Mouse (Mus musculus) liver, embryonic 11.5 days (tissue): Measurements from ENCODE around the gene Dlg2. TPM values are rescaled to one million over a fixed set of nuclear protein-coding genes. Genes with fewer than 3 reads are reported as not detected.
A peak's percentile ranks its signal among the peaks of the same experiment; 100 is the strongest.

Experiments used
- ATAC-seq: fragments of 200-750 bp; cut with Nextera tagmentation; replicated peaks from 2 replicates; pipeline ENCODE4 v1.8.0; 2017; ENCODE audit warnings: moderate number of reproducible peaks, mild to moderate bottlenecking, moderate TSS enrichment, moderate library complexity; ENCODE audit not compliant: low FRiP score
- DNase-seq: peaks from one replicate; pipeline ENCODE4 v3.0.0-alpha.2; 2017; ENCODE audit warnings: low spot score
- H3K27ac ChIP-seq: fragments of 300-500 bp; sonication (generic); 2 replicates; pipeline ENCODE4 v1.5.1; 2014; ENCODE audit warnings: mild to moderate bottlenecking, low read depth, low read length, control low read depth
- H3K27me3 ChIP-seq: fragments of 300-500 bp; sonication (generic); replicated peaks from 2 replicates; pipeline ENCODE4 v1.6.1; 2014; ENCODE audit warnings: low read length, mixed read lengths; ENCODE audit not compliant: control insufficient read depth, insufficient read depth
- H3K36me3 ChIP-seq: fragments of 300-500 bp; sonication (generic); 2 replicates; pipeline ENCODE4 v1.6.1; 2014; ENCODE audit warnings: mild to moderate bottlenecking, low read length, moderate library complexity, mixed read lengths; ENCODE audit not compliant: control insufficient read depth, insufficient read depth
- H3K4me1 ChIP-seq: fragments of 300-500 bp; sonication (generic); replicated peaks from 2 replicates; pipeline ENCODE4 v1.6.1; 2014; ENCODE audit warnings: low read length, mixed read lengths; ENCODE audit not compliant: control insufficient read depth, insufficient read depth
- H3K4me2 ChIP-seq: fragments of 300-500 bp; sonication (generic); 2 replicates; pipeline ENCODE4 v1.6.1; 2014; ENCODE audit warnings: mild to moderate bottlenecking, control low read depth, moderate library complexity
- H3K4me3 ChIP-seq: fragments of 300-500 bp; sonication (generic); 2 replicates; pipeline ENCODE4 v1.5.1; 2014; ENCODE audit warnings: low read depth, low read length, control low read depth
- H3K9ac ChIP-seq: fragments of 300-500 bp; sonication (generic); 2 replicates; pipeline ENCODE4 v1.6.1; 2014; ENCODE audit warnings: low read depth, low read length, control low read depth
- H3K9me3 ChIP-seq: fragments of 300-500 bp; sonication (generic); 2 replicates; pipeline ENCODE4 v1.6.1; 2016; ENCODE audit warnings: low read length, inconsistent platforms, mixed read lengths; ENCODE audit not compliant: control insufficient read depth
- WGBS: fragments of 180-500 bp; shearing (Covaris S2); extraction: QIAGEN DNeasy Blood & Tissue Kit; methylation state at CpG from one replicate; pipeline ENCODE4 v1.1.7; 2014; 5-methylcytosine and 5-hydroxymethylcytosine counted together
- polyA plus RNA-seq: library from polyadenylated mRNA; unstranded; fragments of >200 nt; fragmentation: Nextera tagmentation; extraction: Ambion mirVana; gene quantifications from 2 replicates; pipeline ENCODE4 v1.2.1, GENCODE M21; 2014

The Dlg2 gene
- polyA plus RNA-seq, 1 experiment from 2014 or later, result 0.96 TPM

DNA sequence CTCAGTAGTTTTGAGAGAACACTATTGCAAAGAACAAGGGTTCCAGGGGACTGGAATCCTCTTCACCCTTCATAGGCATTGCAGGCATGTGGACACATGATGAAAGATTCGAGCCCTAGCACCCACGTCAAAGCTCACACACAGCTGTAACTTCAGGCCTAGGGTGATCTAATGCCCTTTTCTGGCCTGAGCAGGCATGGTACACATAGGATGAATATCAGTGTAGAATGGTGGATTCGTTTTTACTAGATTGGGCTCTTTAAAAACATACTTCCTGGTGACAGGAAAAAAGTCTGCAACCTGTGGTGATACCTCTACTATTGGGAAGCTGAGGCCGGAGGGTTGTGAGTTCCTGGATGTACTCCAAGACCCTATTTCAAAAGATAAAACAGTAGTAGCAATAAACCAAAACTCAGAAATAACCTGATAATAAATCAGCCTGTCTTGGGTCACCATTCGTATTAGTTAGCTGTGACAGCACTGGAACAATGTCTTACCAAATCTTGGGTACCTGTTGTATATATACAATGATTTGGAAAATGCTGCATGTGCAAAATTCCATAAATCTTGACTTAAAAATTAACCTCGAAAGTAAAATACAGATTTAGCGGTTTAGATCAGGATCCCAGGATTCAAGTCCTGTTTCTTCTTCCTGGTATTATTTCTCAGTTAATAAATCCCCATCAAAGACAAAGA is 20.2 kb upstream of the Dlg2 start:
- Histone ChIP-seq H3K4me2 (peak overlapping the region; percentile 88), H3K27me3 (no peaks in the 10 kb centered on the region), H3K9me3 (no peaks in the 10 kb centered on the region), H3K9ac (peak overlapping the region; percentile 79), H3K4me3 (peak overlapping the region; percentile 78), H3K36me3 (peaks cover 4% of the 10 kb centered on the region; the same call in 1 of the 2 replicates), H3K27ac (peak overlapping the region; percentile 88; the same call in 1 of the 2 replicates), H3K4me1 (peaks cover 7% of the 10 kb centered on the region)
- WGBS, result 30% methylated on average over 7 of the region's 7 CpGs
- no peak for ATAC-seq
- DNase-seq, result no peak

DNA sequence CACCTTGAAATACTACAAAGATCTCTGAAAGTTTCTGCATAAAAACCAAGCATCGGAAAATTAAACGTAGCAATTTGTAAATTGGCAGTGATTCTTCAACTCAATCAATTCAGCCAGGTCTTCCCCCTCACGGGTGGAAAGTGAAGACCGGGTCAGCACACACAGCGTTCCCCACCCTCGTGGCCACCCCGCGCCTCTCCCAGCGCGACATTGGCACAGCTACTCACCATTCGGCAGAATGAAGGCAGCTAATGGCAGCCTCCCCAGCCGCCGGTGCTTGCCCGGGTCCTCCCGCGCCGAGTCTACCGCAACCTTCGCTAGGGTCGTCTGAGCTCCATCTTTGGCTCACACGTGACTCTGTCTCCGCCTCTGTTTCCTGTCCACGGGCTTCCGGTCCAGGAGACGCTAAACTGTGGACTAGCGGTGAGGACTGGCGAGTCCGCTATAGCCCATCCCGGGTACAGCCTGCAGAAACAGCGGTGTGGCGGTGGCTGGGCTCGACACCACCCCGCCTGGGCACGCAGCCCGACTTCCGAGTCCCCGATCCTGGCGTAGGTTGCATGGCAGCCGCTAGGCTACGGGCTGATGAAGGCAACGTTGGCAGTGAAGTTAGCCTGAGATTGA is 19.5 kb upstream of the Dlg2 start, which contains the start of gene Tmem126a:
TSS of gene Tmem126a (minus strand) at position 385 of the 624 bp plus-strand sequence.
- Histone ChIP-seq H3K4me3 (peak within 1 kb of the TSS; percentile 78), H3K9ac (peak within 1 kb of the TSS; percentile 79), H3K36me3 (peaks cover 2% of the 10 kb centered on the region; the same call in 1 of the 2 replicates), H3K27ac (peak within 1 kb of the TSS; percentile 88), H3K4me1 (peaks cover 7% of the 10 kb centered on the region), H3K9me3 (no peaks in the 10 kb centered on the region), H3K4me2 (peak within 1 kb of the TSS; percentile 88), H3K27me3 (no peaks in the 10 kb centered on the region)
- DNase-seq (peak; percentile 81), ATAC-seq (peak; percentile 94)
- WGBS, result under 1% methylated on average over 41 of the region's 41 CpGs

DNA sequence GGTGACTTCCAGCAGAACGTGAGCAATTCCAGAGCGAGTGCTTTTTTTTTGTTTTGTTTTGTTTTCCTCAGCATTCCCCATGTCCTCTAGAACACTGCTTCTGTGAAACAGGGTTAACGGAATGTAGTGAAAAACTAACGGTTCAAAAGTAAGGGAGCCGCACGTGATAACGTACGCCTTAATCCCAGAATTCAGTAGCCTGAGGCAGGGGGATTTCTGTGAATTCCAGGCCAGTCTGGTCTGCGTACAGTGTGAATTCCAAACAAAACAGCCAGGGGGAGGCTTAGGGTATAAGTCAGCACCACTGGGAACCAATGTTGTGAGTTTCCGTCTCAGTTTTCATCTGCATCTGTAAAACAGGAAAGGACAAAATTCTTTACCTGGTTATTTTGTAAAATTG is 19.0 kb upstream of the Dlg2 start:
- peaks cover 7% of the 10 kb centered on the region for H3K4me1 ChIP-seq
- no peaks in the 10 kb centered on the region for H3K27me3 ChIP-seq
- H3K36me3 ChIP-seq, result peaks cover 2% of the 10 kb centered on the region; the same call in 1 of the 2 replicates
- DNase-seq, result no peak
- peak overlapping the region; percentile 79 for H3K9ac ChIP-seq
- peak overlapping the region; percentile 88 for H3K4me2 ChIP-seq
- WGBS, result 9% methylated on average over 10 of the region's 10 CpGs
- peak; percentile 27 for ATAC-seq
- no peaks in the 10 kb centered on the region for H3K9me3 ChIP-seq
- H3K27ac ChIP-seq, result peak overlapping the region; percentile 88
- peak overlapping the region; percentile 78 for H3K4me3 ChIP-seq

DNA sequence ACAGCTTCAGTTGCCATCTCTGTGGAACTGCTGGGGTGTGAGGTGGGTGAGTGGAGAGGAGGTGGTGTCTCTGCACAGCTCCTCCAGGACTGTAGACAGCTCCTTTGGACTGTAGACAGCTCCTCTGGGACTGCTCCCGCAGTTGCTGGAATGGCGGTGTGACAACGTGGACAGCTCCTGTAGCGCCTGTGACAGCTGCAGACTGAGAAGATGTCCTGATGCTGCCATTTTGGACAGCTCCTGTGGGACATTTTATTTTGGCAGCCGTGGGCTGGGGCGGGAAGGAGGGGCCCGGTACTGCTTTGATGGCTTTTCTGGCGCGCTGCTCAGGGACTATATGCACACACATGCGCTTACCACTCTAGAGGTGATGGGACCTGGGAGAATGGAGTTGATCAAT is 16.1 kb upstream of the Dlg2 start:
- no peaks in the 10 kb centered on the region for H3K36me3 ChIP-seq
- WGBS, result 58% methylated on average over 10 of the region's 10 CpGs
- H3K4me3 ChIP-seq, result no peak overlapping the region
- ATAC-seq (no peak), DNase-seq (no peak)
- H3K9ac ChIP-seq, result no peak overlapping the region
- no peak overlapping the region for H3K27ac ChIP-seq
- H3K27me3 ChIP-seq, result no peaks in the 10 kb centered on the region
- peak overlapping the region; percentile 47 for H3K4me2 ChIP-seq
- no peaks in the 10 kb centered on the region for H3K9me3 ChIP-seq
- H3K4me1 ChIP-seq, result peaks cover 7% of the 10 kb centered on the region

DNA sequence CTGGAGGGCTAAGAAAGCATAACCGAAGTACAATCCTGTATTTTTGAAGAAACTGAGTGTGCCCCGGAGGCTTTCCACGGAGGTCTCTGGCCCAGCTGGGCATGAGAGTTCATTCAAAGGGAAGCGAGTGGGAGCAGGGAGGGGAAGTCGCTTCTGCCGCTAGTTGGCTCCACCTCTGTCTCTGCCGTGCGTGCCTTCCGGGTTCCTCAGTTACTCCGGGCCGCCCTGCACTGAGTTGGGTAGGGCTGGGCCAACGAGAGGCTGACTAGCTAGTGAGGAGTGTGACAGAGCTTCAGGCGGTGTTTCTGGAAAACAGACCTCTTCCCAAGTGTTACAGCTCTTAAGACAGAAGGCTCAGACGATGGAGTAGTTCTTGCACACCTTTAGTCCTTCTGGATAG is 15.5 kb upstream of the Dlg2 start:
- 0 out of 2 replicates have a peak overlapping the region, but pooled peaks have one; percentile 30 for H3K9ac ChIP-seq
- peak; percentile 43 for DNase-seq
- H3K4me1 ChIP-seq, result peaks cover 4% of the 10 kb centered on the region
- H3K9me3 ChIP-seq, result no peaks in the 10 kb centered on the region
- H3K4me3 ChIP-seq, result 0 out of 2 replicates have a peak overlapping the region, but pooled peaks have one; percentile 2
- no peaks in the 10 kb centered on the region for H3K36me3 ChIP-seq
- H3K27ac ChIP-seq, result no peak overlapping the region
- H3K4me2 ChIP-seq, result peak overlapping the region; percentile 47
- 16% methylated on average over 14 of the region's 14 CpGs for WGBS
- no peaks in the 10 kb centered on the region for H3K27me3 ChIP-seq
- ATAC-seq, result peak; percentile 59

DNA sequence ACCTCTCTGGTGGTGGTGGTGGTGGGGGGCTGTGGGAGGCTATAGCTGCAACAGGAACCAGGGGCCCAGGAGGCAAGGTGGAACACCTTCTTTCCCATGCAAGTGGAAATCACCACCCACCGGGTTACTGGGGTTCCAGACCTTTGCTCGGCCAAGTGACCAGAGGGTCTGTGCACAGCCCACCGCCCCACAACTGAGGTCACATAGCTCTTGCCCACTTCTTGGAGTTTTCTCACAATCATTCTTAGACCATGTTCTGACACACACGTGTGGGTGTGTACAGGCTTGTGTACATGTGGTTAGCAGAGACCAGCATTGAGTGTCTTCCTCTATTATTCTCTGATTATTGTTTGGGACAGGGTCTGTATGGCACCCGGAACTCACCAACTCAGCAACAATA is 15.0 kb upstream of the Dlg2 start:
- H3K27ac ChIP-seq, result no peak overlapping the region
- no peaks in the 10 kb centered on the region; the same call in 1 of the 2 replicates for H3K4me1 ChIP-seq
- no peaks in the 10 kb centered on the region for H3K27me3 ChIP-seq
- no peak overlapping the region for H3K4me3 ChIP-seq
- 90% methylated on average over 5 of the region's 5 CpGs for WGBS
- H3K9me3 ChIP-seq, result no peaks in the 10 kb centered on the region
- DNase-seq, result no peak
- peak overlapping the region; percentile 47 for H3K4me2 ChIP-seq
- H3K9ac ChIP-seq, result no peak overlapping the region
- H3K36me3 ChIP-seq, result no peaks in the 10 kb centered on the region
- no peak for ATAC-seq

DNA sequence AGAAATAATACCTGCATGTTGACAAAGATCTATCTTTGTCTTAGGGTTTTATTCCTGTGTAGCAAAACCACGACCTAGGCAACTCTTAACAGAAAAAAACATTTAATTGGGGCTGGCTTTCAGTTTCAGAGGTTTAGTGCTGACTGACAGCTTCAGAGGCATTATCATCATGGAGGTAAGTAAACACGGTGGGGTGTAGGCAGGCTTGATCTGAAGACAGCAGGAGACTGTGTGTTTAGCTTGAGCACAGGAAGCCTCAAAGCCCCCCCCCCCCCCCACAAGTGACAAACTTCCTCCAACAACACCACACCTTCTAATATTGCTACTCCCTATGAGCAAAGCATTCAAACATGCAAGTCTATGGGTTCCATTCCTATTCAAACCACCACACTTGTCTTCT is 3.0 kb upstream of the Dlg2 start:
- no peaks in the 10 kb centered on the region for H3K27me3 ChIP-seq
- peaks cover 7% of the 10 kb centered on the region for H3K4me1 ChIP-seq
- H3K9me3 ChIP-seq, result no peaks in the 10 kb centered on the region
- WGBS, result 48% methylated on average over 2 of the region's 2 CpGs
- H3K36me3 ChIP-seq, result no peaks in the 10 kb centered on the region; the same call in 1 of the 2 replicates
- H3K27ac ChIP-seq, result no peak overlapping the region
- no peak for ATAC-seq
- no peak overlapping the region for H3K4me3 ChIP-seq
- H3K4me2 ChIP-seq, result no peak overlapping the region
- no peak for DNase-seq
- H3K9ac ChIP-seq, result no peak overlapping the region

DNA sequence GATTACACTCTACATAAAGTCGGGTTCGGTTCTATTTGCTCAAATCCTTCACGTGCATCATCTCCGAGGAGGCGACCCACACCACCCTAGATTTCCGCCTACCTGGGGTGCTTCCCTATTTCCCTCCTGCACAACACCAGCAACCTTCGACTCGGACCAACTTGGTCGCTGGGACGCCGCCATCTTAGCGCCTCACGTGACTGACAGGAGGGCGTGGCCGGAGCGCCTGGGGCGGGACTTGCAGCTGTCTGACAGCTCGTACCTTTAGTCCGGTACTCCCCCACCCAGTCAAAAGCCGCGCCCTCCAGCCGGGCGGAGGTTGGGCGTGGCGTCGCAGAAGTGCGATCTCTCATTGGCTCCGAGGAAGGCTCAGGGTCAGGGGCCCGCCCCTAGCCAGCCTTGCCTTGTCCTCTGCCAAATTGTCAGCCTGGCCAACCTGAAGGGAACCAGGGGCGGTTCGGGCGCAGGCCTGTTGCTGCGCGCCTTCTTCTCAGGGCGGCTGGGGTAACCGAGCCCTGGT is 619 bp upstream of the Dlg2 start, which contains the start of gene Tmem126b:
TSS of gene Tmem126b (minus strand) at position 209 of the 520 bp plus-strand sequence.
- no peaks in the 10 kb centered on the region for H3K36me3 ChIP-seq
- under 1% methylated on average over 36 of the region's 36 CpGs for WGBS
- ATAC-seq (peak; percentile 100), DNase-seq (peak; percentile 97)
- peak within 1 kb of the TSS; percentile 98 for H3K4me2 ChIP-seq
- H3K27me3 ChIP-seq, result no peaks in the 10 kb centered on the region
- peak within 1 kb of the TSS; percentile 75 for H3K9ac ChIP-seq
- H3K27ac ChIP-seq, result peak within 1 kb of the TSS; percentile 9; the same call in 1 of the 2 replicates
- peak within 1 kb of the TSS; percentile 65 for H3K4me3 ChIP-seq
- H3K9me3 ChIP-seq, result no peaks in the 10 kb centered on the region
- H3K4me1 ChIP-seq, result peaks cover 7% of the 10 kb centered on the region
